Mouse (Mus musculus): ENCODE results near the gene Ttc28. TPM values are rescaled to one million over a fixed set of nuclear protein-coding genes. Genes with fewer than 3 reads are reported as not detected.
A peak's percentile ranks its signal among the peaks of the same experiment; 100 is the strongest.

The Ttc28 gene
- polyA plus RNA-seq, 1 experiment from 2014 or later, result 14.5 TPM

DNA sequence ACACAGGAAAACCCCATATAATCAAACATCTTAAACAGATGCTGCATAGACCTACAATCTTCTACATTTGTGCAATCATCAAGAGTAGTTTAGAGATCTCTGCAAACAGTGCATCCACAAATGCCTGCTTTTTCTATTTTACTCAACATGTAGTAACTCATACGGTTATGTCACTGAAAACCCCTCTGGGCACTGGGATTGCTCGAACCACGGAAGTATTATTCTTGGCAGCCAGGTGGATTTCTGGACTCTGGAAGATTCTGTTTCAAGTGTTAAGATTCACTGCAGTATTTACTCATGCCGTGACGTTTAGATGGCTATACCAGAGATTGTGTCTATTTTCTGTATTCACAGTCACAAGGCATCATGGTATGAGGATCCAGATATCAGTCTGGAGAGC lies 101.0 kb downstream of the Ttc28 start:
- peak overlapping the region; percentile 72 for H3K9ac ChIP-seq (ENCODE audit: low read depth, low read length)
- WGBS, result 33% methylated on average over 5 of the region's 5 CpGs
- H3K4me2 ChIP-seq (ENCODE audit: low read length), result peak overlapping the region; percentile 84
- ATAC-seq, result no peak
- H3K36me3 ChIP-seq (ENCODE audit: control insufficient read depth, insufficient read depth, low read length), result no peaks in the 10 kb centered on the region
- H3K27me3 ChIP-seq (replicated peaks; ENCODE audit: control insufficient read depth, insufficient read depth, low read length), result no peaks in the 10 kb centered on the region
- H3K4me1 ChIP-seq (ENCODE audit: control insufficient read depth, insufficient read depth, low read depth, low read length), result peaks cover 25% of the 10 kb centered on the region
- H3K9me3 ChIP-seq (ENCODE audit: control insufficient read depth, low read length), result no peaks in the 10 kb centered on the region
- peak overlapping the region; percentile 94 for H3K27ac ChIP-seq (ENCODE audit: low read depth, low read length)
- peak overlapping the region; percentile 57 for H3K4me3 ChIP-seq (ENCODE audit: low read length)

DNA sequence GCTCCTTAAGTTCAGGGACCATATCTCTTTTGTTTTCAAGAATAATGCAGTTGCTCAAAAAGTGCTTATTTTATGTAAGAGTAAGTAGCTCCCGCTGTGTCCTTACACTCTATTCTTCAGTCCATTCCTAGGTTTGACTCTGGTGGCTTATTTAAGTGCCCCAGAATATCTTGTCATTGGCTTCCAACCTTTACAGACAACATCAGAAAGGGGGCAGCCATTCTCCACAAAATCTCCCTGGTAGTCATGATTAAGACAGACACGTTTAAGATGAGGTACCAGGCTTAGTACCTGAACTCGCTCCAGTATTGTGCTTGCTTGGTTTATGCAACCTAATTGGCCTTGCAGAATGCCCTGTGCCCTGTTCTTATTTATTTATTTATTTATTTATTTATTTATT lies 102.8 kb downstream of the Ttc28 start:
- Histone ChIP-seq H3K27ac (ENCODE audit: low read depth, low read length) (no peak overlapping the region), H3K27me3 (replicated peaks; ENCODE audit: control insufficient read depth, insufficient read depth, low read length) (no peaks in the 10 kb centered on the region), H3K4me2 (ENCODE audit: low read length) (peak overlapping the region; percentile 84), H3K9ac (ENCODE audit: low read depth, low read length) (no peak overlapping the region), H3K4me3 (ENCODE audit: low read length) (no peak overlapping the region), H3K9me3 (ENCODE audit: control insufficient read depth, low read length) (no peaks in the 10 kb centered on the region), H3K4me1 (ENCODE audit: control insufficient read depth, insufficient read depth, low read depth, low read length) (peaks cover 25% of the 10 kb centered on the region), H3K36me3 (ENCODE audit: control insufficient read depth, insufficient read depth, low read length) (no peaks in the 10 kb centered on the region)
- whole genome bisulfite sequencing, result 57% methylated on average over 3 of the region's 3 CpGs
- no peak for ATAC-seq

DNA sequence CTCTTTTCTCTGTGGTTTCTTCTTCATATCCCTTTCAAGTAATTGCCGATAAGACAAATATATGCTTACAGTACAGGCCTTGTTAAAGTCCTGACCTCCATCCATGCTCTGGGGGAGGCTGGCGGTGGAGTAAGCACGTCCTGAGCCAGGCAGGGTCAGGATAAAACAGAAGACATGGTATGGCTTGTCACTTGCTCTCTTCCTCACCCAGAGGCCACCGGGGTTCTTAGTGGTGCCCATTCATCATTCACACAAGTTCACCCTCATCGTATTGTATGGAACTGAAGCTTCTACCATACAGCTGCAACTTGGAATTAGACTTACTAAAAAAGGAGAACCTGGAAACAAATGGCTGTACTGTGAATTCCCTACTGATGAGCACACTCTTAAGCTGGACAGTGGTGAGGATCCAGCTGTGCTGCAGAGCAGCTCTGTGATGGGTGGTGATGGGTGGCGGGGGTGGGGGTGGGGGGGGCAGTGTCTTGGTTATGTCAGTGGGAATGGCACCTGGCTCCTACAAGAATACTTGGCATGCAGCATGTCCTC lies 104.6 kb downstream of the Ttc28 start:
- no peak overlapping the region for H3K9ac ChIP-seq (ENCODE audit: low read depth, low read length)
- H3K27me3 ChIP-seq (replicated peaks; ENCODE audit: control insufficient read depth, insufficient read depth, low read length), result no peaks in the 10 kb centered on the region
- H3K27ac ChIP-seq (ENCODE audit: low read depth, low read length), result no peak overlapping the region
- no peaks in the 10 kb centered on the region for H3K36me3 ChIP-seq (ENCODE audit: control insufficient read depth, insufficient read depth, low read length)
- ATAC-seq, result no peak
- no peak overlapping the region for H3K4me3 ChIP-seq (ENCODE audit: low read length)
- no peaks in the 10 kb centered on the region for H3K9me3 ChIP-seq (ENCODE audit: control insufficient read depth, low read length)
- 75% methylated on average over 6 of the region's 6 CpGs for WGBS
- H3K4me2 ChIP-seq (ENCODE audit: low read length), result no peak overlapping the region
- peaks cover 23% of the 10 kb centered on the region for H3K4me1 ChIP-seq (ENCODE audit: control insufficient read depth, insufficient read depth, low read depth, low read length)

DNA sequence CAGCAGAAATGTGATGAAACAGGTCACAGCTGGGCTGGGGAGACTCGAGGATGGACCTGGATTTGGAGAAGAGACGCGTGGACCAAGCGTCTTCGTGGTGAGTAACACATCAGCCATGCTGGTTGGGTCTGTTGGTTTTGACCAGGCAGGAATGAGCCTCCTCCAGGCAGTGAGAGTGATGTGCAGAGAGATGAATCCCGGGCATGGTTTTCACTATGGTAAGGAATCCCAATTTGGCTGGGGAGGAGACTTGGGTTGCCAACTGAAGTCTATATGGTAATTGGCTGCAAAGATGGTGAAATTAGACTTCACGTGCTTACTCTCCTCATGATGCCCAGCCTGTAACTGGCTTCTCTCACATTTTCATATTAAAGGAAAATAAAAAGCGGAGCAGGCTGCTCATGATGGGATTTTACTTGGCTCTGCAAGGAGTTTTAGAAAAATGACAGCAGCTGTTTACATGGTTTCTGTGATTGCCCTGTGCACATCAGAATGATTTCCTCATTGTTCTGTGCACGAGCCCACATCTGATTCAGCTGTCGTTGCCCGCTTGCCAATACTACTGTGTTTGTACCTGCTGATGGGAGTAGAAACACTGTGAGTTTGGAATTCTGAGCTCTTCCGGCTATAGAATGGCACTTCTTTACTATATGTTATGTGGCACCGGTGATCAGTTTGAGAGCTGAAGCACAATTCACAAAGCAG lies 117.4 kb downstream of the Ttc28 start:
- H3K4me2 ChIP-seq (ENCODE audit: low read length), result peak overlapping the region; percentile 14; the same call in 1 of the 2 replicates
- H3K27ac ChIP-seq (ENCODE audit: low read depth, low read length), result peak overlapping the region; percentile 55
- no peaks in the 10 kb centered on the region for H3K36me3 ChIP-seq (ENCODE audit: control insufficient read depth, insufficient read depth, low read length)
- H3K4me1 ChIP-seq (ENCODE audit: control insufficient read depth, insufficient read depth, low read depth, low read length), result peaks cover 13% of the 10 kb centered on the region
- H3K27me3 ChIP-seq (replicated peaks; ENCODE audit: control insufficient read depth, insufficient read depth, low read length), result no peaks in the 10 kb centered on the region
- no peak overlapping the region; the same call in 1 of the 2 replicates for H3K9ac ChIP-seq (ENCODE audit: low read depth, low read length)
- no peak overlapping the region for H3K4me3 ChIP-seq (ENCODE audit: low read length)
- peak; percentile 34; the same call in 1 of the 2 replicates for ATAC-seq
- 53% methylated on average over 13 of the region's 13 CpGs for WGBS
- no peaks in the 10 kb centered on the region for H3K9me3 ChIP-seq (ENCODE audit: control insufficient read depth, low read length)

DNA sequence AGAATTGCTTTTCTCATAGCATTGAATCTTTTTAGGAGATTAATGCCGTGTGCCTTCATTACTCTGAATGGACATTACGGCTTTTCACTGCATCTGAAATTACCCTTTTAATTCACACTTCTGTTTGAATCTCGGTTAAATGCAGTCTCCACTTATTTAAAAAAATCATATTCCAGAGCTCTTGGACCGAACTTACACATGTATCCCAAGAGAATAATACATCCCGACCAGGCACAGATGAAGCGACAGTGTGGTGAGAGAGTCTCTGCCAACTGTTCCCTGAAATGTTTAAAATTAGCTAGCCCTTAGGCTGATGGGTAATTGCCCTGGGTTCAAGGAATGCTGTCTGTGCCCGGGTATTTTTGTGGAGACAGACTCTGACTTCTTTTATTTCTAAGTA lies 118.1 kb downstream of the Ttc28 start:
- H3K4me3 ChIP-seq (ENCODE audit: low read length), result no peak overlapping the region
- H3K27ac ChIP-seq (ENCODE audit: low read depth, low read length), result no peak overlapping the region
- H3K4me2 ChIP-seq (ENCODE audit: low read length), result no peak overlapping the region
- ATAC-seq, result no peak
- no peaks in the 10 kb centered on the region for H3K9me3 ChIP-seq (ENCODE audit: control insufficient read depth, low read length)
- H3K9ac ChIP-seq (ENCODE audit: low read depth, low read length), result no peak overlapping the region
- H3K4me1 ChIP-seq (ENCODE audit: control insufficient read depth, insufficient read depth, low read depth, low read length), result peaks cover 13% of the 10 kb centered on the region
- 41% methylated on average over 7 of the region's 7 CpGs for WGBS
- no peaks in the 10 kb centered on the region for H3K27me3 ChIP-seq (replicated peaks; ENCODE audit: control insufficient read depth, insufficient read depth, low read length)
- no peaks in the 10 kb centered on the region for H3K36me3 ChIP-seq (ENCODE audit: control insufficient read depth, insufficient read depth, low read length)

DNA sequence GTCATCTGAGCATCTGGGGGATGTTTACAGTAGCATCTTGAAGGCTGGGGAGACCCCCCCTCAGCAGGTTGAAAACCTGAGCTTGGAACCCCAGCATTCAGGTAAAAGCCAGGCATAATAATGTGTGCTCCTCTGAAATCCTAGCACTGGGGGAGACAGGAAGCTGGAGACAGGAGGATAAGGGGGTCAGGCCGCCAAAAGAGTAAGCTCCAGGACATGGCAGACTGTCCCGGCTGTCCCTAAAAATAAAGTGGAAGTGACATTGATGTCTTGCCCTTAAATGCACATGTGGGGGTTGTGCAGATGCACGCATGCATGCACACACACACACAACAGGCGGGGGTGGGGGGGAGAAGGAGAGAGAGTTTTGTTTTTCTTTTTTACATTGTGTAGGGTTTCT lies 118.7 kb downstream of the Ttc28 start:
- no peak overlapping the region for H3K4me2 ChIP-seq (ENCODE audit: low read length)
- ATAC-seq, result no peak

DNA sequence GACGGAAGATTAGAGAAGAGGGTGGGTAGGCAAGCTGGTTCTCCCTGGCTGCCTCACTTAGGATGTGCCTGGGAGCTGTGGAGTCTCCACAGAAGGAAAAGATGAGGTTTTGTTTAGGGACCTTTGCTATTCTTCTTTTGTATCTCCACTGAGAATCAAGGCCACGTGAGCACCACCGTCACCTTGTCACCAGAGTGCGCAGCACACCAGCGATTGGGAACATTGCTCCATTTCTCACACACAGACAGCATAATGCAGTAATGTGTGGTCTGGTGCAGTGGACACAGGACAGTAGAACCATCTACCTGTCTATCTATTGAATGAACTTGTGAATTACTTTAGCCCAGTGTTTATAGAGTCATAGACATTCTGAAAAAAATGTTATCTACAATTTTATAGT lies 121.3 kb downstream of the Ttc28 start:
- H3K4me2 ChIP-seq (ENCODE audit: low read length), result no peak overlapping the region
- WGBS, result 75% methylated on average over 5 of the region's 5 CpGs
- ATAC-seq, result no peak
- no peaks in the 10 kb centered on the region for H3K9me3 ChIP-seq (ENCODE audit: control insufficient read depth, low read length)
- H3K4me3 ChIP-seq (ENCODE audit: low read length), result no peak overlapping the region
- H3K27me3 ChIP-seq (replicated peaks; ENCODE audit: control insufficient read depth, insufficient read depth, low read length), result no peaks in the 10 kb centered on the region
- no peaks in the 10 kb centered on the region for H3K36me3 ChIP-seq (ENCODE audit: control insufficient read depth, insufficient read depth, low read length)
- no peak overlapping the region for H3K27ac ChIP-seq (ENCODE audit: low read depth, low read length)
- H3K9ac ChIP-seq (ENCODE audit: low read depth, low read length), result no peak overlapping the region
- H3K4me1 ChIP-seq (ENCODE audit: control insufficient read depth, insufficient read depth, low read depth, low read length), result peaks cover 13% of the 10 kb centered on the region

More for the DNA sequence above, 118.7 kb downstream of the Ttc28 start:
- H3K4me3 ChIP-seq (ENCODE audit: low read length), result no peak overlapping the region
- no peak overlapping the region for H3K9ac ChIP-seq (ENCODE audit: low read depth, low read length)
- no peaks in the 10 kb centered on the region for H3K27me3 ChIP-seq (replicated peaks; ENCODE audit: control insufficient read depth, insufficient read depth, low read length)
- H3K36me3 ChIP-seq (ENCODE audit: control insufficient read depth, insufficient read depth, low read length), result no peaks in the 10 kb centered on the region
- no peaks in the 10 kb centered on the region for H3K9me3 ChIP-seq (ENCODE audit: control insufficient read depth, low read length)
- WGBS, result 51% methylated on average over 4 of the region's 4 CpGs
- peaks cover 13% of the 10 kb centered on the region for H3K4me1 ChIP-seq (ENCODE audit: control insufficient read depth, insufficient read depth, low read depth, low read length)
- no peak overlapping the region for H3K27ac ChIP-seq (ENCODE audit: low read depth, low read length)

DNA sequence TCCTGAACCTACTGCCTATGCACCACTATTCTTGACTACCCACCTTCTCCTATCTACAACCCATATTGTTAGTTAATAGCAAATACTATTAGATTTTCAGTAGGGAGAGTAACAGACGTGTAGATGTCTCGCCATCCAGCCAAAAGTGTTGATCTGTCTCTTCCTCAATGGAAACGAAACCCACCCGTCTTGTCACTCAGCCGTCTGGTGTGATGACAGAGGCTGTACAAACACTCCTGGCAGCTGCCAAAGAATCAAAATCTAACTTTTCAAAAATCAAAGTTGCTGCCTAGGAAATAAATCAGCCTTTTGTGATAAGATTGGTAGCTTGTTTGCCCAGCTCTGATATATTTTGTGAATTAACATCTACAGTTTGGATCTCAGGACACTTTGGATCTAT lies 123.6 kb downstream of the Ttc28 start:
- H3K4me2 ChIP-seq (ENCODE audit: low read length), result no peak overlapping the region
- H3K4me1 ChIP-seq (ENCODE audit: control insufficient read depth, insufficient read depth, low read depth, low read length), result peaks cover 11% of the 10 kb centered on the region
- no peak overlapping the region for H3K27ac ChIP-seq (ENCODE audit: low read depth, low read length)
- no peak overlapping the region for H3K4me3 ChIP-seq (ENCODE audit: low read length)
- H3K9ac ChIP-seq (ENCODE audit: low read depth, low read length), result no peak overlapping the region
- 88% methylated on average over 5 of the region's 5 CpGs for WGBS
- no peaks in the 10 kb centered on the region for H3K9me3 ChIP-seq (ENCODE audit: control insufficient read depth, low read length)
- no peak for ATAC-seq
- no peaks in the 10 kb centered on the region for H3K27me3 ChIP-seq (replicated peaks; ENCODE audit: control insufficient read depth, insufficient read depth, low read length)
- H3K36me3 ChIP-seq (ENCODE audit: control insufficient read depth, insufficient read depth, low read length), result no peaks in the 10 kb centered on the region

DNA sequence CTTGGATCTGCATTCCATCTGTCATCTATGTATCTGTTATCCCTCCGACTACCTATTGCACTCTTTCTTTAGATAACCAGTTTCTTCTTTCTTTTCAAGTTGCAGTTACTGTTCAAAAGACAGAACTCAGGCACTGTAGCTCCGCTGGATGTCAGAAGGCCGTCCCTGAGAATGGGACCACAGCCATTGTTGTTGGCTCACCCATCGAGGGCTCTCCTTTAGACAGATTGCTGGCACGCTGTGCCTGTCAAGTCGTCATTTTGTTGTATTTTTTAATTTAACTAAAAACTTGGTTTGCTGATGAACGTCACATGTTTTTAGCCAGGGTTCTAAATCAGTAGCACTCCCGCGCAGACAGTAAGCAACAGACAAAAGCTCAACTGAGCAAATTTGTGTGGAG lies 124.1 kb downstream of the Ttc28 start:
- no peak overlapping the region for H3K4me3 ChIP-seq (ENCODE audit: low read length)
- no peak for ATAC-seq
- H3K4me2 ChIP-seq (ENCODE audit: low read length), result no peak overlapping the region
- H3K27me3 ChIP-seq (replicated peaks; ENCODE audit: control insufficient read depth, insufficient read depth, low read length), result no peaks in the 10 kb centered on the region
- no peak overlapping the region for H3K9ac ChIP-seq (ENCODE audit: low read depth, low read length)
- 79% methylated on average over 9 of the region's 9 CpGs for WGBS
- H3K9me3 ChIP-seq (ENCODE audit: control insufficient read depth, low read length), result no peaks in the 10 kb centered on the region
- no peak overlapping the region for H3K27ac ChIP-seq (ENCODE audit: low read depth, low read length)
- H3K36me3 ChIP-seq (ENCODE audit: control insufficient read depth, insufficient read depth, low read length), result no peaks in the 10 kb centered on the region
- H3K4me1 ChIP-seq (ENCODE audit: control insufficient read depth, insufficient read depth, low read depth, low read length), result peaks cover 11% of the 10 kb centered on the region
